Mouse (Mus musculus): Measurements from ENCODE around the gene Apeh.

The Apeh gene

GRCm38 (mm10) chr9:108073141-108073930, 21.1 kb downstream of the Apeh start:
- no peak for DNase-seq

- no peak for DNase-seq
Observed at GRCm38 (mm10) chr9:108072481-108072924, 21.9 kb downstream of the Apeh start.

GRCm38 (mm10) chr9:108071801-108072200, 22.6 kb downstream of the Apeh start:
- DNase-seq = no peak

DNA sequence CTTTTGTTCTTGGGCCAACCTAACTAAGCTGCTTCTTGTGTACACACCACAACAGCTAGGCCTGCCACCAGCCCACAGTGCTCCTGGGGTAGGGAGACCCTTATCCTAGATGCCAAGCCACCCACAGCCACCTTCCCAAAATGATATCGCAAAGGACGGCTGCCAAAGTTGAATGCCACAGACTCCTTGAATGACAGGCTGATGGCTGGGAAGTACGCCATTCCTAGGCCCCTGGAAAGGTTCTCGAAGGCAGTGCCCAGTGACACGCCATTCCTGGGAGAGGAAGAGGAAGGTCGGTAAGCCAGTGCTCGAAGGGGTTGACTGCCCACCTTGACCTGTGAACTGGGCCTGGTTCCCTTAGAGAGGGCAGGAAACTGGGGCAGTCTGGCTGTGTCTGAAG, 24.9 kb downstream of the Apeh start:
- no peak for DNase-seq

DNA sequence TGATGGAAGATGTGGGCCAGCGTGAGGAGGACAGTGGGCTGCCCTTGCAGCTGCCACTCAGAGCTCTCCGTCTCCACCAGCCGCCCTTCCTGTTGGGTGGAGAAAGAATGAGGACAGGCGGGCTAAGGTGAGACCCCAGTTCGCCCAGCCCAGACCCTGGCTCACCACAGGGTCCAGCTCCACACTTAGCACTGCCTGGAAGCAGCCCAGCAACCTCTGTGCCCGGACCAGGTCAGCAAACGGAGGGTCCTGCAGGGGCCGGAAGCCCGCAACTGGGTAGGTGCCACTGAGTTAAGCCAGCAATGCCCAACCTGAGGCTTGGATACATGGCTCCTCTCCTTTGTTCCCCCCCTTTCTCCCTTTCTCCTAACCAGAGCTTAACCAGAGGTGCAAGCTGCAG, 25.4 kb downstream of the Apeh start:
- DNase-seq = no peak

GRCm38 (mm10) chr9:108067900-108068299, 26.5 kb downstream of the Apeh start:
- peak; percentile 87 for DNase-seq

- no peak for DNase-seq
Observed at GRCm38 (mm10) chr9:108067199-108067598, 27.2 kb downstream of the Apeh start.

DNA sequence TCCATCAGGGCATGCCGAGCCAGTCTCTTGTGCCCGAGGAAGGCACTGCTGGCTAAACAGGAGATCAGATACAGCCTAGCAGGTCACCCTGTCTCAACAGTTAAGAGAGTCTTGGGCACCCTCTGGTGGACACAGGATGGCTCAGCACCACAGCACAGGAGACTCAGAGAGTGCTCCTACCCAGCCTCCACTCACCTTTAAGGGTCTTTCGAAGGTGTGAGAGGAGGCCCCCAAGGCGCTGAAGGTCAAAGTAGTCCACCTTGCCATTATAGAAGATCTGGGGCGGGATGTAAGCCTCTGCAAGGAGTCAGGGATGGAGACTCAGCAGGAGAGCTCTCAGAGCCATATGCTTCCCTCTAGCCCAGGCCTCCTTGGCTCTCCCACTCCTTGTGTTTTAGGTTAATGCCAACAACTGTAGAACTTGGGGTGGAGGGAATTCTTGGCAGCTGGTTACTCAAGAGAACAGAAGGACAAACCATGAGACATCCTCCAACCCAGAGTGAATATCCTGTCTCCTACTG, 28.9 kb downstream of the Apeh start:
- peak; percentile 71 for DNase-seq

GRCm38 (mm10) chr9:108063361-108063760, 31.0 kb downstream of the Apeh start:
- DNase-seq = no peak

DNA sequence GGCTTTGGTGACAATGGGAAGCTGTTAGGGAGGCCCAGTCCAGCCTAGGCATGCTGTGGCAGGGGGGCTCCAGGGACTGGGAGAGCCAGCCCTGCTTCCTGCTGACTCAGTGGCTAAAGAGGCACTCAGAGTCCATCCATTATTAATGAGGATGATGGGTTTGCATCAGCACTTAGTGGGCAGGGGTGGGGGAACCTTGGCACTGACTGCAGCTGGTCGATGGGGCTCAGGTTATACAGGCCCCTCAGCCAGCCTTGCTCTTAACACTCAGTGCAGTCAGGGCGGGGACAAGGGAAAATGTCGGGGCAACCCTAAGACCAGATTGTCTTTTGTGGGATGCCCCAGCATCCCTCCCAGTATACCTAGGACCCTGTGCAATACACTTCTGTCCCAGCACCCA, 32.3 kb downstream of the Apeh start:
- no peak for DNase-seq

GRCm38 (mm10) chr9:108058291-108058690, 36.1 kb downstream of the Apeh start:
- DNase-seq = no peak

GRCm38 (mm10) chr9:108057262-108057562, 37.2 kb downstream of the Apeh start:
- no peak for DNase-seq

- DNase-seq = no peak
Observed at GRCm38 (mm10) chr9:108056361-108057261, 37.8 kb downstream of the Apeh start.

GRCm38 (mm10) chr9:108055661-108056237, 38.7 kb downstream of the Apeh start:
- no peak for DNase-seq

DNA sequence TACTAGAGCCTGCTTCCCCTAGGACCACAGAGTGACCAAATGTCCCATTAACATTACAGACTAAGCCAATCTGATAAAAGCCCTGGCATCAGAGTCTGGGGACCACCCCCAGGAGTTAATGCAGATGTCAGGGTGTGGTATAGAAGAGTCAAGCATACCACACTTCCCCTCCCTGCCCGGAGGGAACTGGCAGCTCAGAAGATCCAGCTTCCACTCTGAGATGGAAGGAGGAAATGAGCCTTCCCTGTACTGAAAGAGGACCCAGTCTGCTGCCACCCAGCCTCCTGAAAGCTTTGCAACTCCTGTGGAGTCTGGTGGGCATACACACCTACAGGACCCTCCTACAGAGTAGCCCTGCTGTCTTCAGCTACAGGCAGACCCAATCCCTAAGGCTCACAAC, 39.3 kb downstream of the Apeh start:
- no peak for DNase-seq

GRCm38 (mm10) chr9:108054331-108055040, 39.9 kb downstream of the Apeh start:
- DNase-seq = no peak

- DNase-seq = no peak
Observed at GRCm38 (mm10) chr9:108053665-108054225, 40.7 kb downstream of the Apeh start.

GRCm38 (mm10) chr9:108052885-108053664, 41.3 kb downstream of the Apeh start, which contains the start of gene Amigo3:
TSS of gene Amigo3 (plus strand) at chr9:108053159.
- DNase-seq = peak; percentile 98

DNA sequence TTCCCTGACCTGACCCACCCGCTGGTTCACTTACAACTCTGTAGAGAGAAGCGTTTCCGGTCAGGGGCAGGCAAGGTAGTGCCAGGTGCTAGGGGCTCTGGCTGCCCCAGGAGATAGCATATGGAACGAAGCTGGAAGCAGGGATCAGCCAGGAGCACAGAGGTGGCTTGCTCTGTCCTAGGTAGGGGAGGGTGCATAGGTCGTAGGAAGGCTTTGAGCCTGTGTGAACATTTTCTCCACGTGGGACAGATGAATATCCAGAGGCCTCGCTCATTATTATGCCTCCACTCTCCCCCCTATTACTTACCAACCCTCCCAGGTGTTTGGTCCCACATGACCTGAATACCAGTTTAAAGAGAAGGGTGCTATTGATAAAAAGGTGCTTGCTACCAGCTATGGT, 42.0 kb downstream of the Apeh start:
- DNase-seq = no peak

DNA sequence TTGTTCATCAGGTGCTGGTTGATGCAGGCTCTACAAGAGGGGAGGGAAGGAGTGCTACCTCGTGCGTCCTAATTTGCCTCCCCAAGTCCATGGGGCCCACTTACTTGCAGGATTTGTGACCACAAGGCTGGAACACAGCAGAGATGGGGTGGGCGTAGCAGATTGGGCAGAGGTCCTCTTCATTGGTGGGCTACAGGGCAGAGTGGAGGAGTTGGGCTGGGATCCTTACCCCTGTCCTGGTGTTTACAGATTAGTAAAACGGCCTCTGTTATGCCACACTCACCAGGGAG, 42.5 kb downstream of the Apeh start:
- no peak for DNase-seq

- no peak for DNase-seq
Observed at GRCm38 (mm10) chr9:108051184-108051930, 43.0 kb downstream of the Apeh start.
